Mouse (Mus musculus) embryonic stem cell, embryonic (primary cell): ENCODE results near the gene C5ar2.

ENCODE experiments used
- CTCF ChIA-PET, 4 experiments: fragments of 300-600 bp in 2 of 4; fragments of 350-600 bp in 2 of 4; sonication (Branson Sonifier 250); formaldehyde crosslinking; loops; one replicate each; lab custom pipeline; 2022; ENCODE audit warnings: inconsistent platforms in 2 of 4; lab: Charles Lee
- POLR2A ChIA-PET, 4 experiments: fragments of 300-600 bp in 2 of 4; fragments of 350-600 bp in 2 of 4; sonication (Branson Sonifier 250); formaldehyde crosslinking; loops; one replicate each; lab custom pipeline; 2022; ENCODE audit warnings: antibody characterized with exemption in 4 of 4, inconsistent platforms in 1 of 4; lab: Charles Lee

Gene C5ar2

GRCm38 (mm10) chr7:16244067-16244466, at the start of gene C5ar2:
C5ar2 (minus strand) TSS chr7:16244154.
- CTCF ChIA-PET, result interaction anchor here in 1 of 4 experiments (0.6 to 0.7 kb wide), 2 partner anchors 13 to 30 kb away, joined by 3 to 14 read pairs; no protein-coding TSS in a partner anchor

GRCm38 (mm10) chr7:16287791-16288190, 43.8 kb upstream of the C5ar2 start:
- ChIA-PET CTCF (interaction anchor here in 2 of 4 experiments (0.6 to 0.7 kb wide), 3 partner anchors 53 to 180 kb away, joined by 3 to 16 read pairs (median 4); no protein-coding TSS in a partner anchor), POLR2A (interaction anchor here in 2 of 4 experiments (0.6 to 1.7 kb wide), 13 partner anchors 14 to 175 kb away, joined by 3 to 5 read pairs (median 3); partner anchors contain the start of gene Inafm1 (in 1 of the 2))

More at GRCm38 (mm10) chr7:16244067-16244466, at the start of gene C5ar2:
- POLR2A ChIA-PET, result no interaction called here

- ChIA-PET CTCF (interaction anchor here (1.0 to 2.1 kb wide), 7 partner anchors 8 to 176 kb away, joined by 6 to 16 read pairs (median 14); partner anchors contain the start of genes Inafm1 (in 1 of the 4) and Slc8a2 (in 1 of the 4)), POLR2A (interaction anchor here in 3 of 4 experiments (0.6 to 6.3 kb wide), 27 partner anchors 8 to 237 kb away, joined by 3 to 127 read pairs (median 10); partner anchors contain the start of genes Inafm1 (in 3 of the 3), Sae1 (in 2 of the 3), Bbc3 (in 1 of the 3) and Napa (in 1 of the 3))
Observed at GRCm38 (mm10) chr7:16287016-16287415, 43.1 kb upstream of the C5ar2 start.

- ChIA-PET CTCF (interaction anchor here (0.5 to 2.1 kb wide), 34 partner anchors 8 to 606 kb away, joined by 3 to 28 read pairs (median 6); partner anchors contain the start of genes Inafm1 (in 2 of the 4), Gng8 (in 1 of the 4), Napa (in 1 of the 4) and Slc8a2 (in 1 of the 4)), POLR2A (interaction anchor here (0.6 to 6.3 kb wide), 105 partner anchors 9 to 770 kb away, joined by 3 to 127 read pairs (median 4); partner anchors contain the start of genes Bbc3 (in 3 of the 4), Inafm1 (in 3 of the 4), Napa (in 2 of the 4) and Sae1 (in 2 of the 4))
Observed at GRCm38 (mm10) chr7:16286026-16286961, 42.3 kb upstream of the C5ar2 start, which contains the start of gene Ccdc9. Ccdc9 (minus strand) TSS chr7:16286795.

- POLR2A ChIA-PET, result interaction anchor here (0.6 to 6.3 kb wide), 104 partner anchors 8 to 771 kb away, joined by 3 to 127 read pairs (median 4); partner anchors contain the start of genes Bbc3 (in 3 of the 4), Inafm1 (in 3 of the 4), Napa (in 2 of the 4) and Sae1 (in 2 of the 4)
- CTCF ChIA-PET, result interaction anchor here in 3 of 4 experiments (0.5 to 2.1 kb wide), 32 partner anchors 9 to 606 kb away, joined by 3 to 28 read pairs (median 7); partner anchors contain the start of genes Inafm1 (in 2 of the 3), Gng8 (in 1 of the 3), Napa (in 1 of the 3) and Slc8a2 (in 1 of the 3)
Observed at GRCm38 (mm10) chr7:16285450-16286025, 41.6 kb upstream of the C5ar2 start.

- ChIA-PET POLR2A (interaction anchor here in 3 of 4 experiments (0.6 to 6.3 kb wide), 57 partner anchors 8 to 616 kb away, joined by 3 to 127 read pairs (median 5); partner anchors contain the start of genes Inafm1 (in 3 of the 3), Bbc3 (in 2 of the 3), Slc8a2 (in 2 of the 3) and Arhgap35 (in 1 of the 3)), CTCF (interaction anchor here in 3 of 4 experiments (0.6 to 2.1 kb wide), 18 partner anchors 10 to 373 kb away, joined by 3 to 28 read pairs (median 10); partner anchors contain the start of genes Inafm1 (in 2 of the 3), Napa (in 1 of the 3) and Slc8a2 (in 1 of the 3))
Observed at GRCm38 (mm10) chr7:16284904-16285303, 41.0 kb upstream of the C5ar2 start.

GRCm38 (mm10) chr7:16284001-16284400, 40.0 kb upstream of the C5ar2 start:
- ChIA-PET CTCF (no interaction called here), POLR2A (interaction anchor here in 2 of 4 experiments (0.9 to 6.3 kb wide), 4 partner anchors 10 to 155 kb away, joined by 3 to 127 read pairs (median 42); partner anchors contain the start of genes Inafm1 (in 1 of the 2) and Slc8a2 (in 1 of the 2))

- POLR2A ChIA-PET, result interaction anchor here in 3 of 4 experiments (0.8 to 6.3 kb wide), 6 partner anchors 9 to 502 kb away, joined by 3 to 127 read pairs (median 3); partner anchors contain the start of gene Inafm1 (in 3 of the 3)
- CTCF ChIA-PET, result interaction anchor here in 1 of 4 experiments (0.6 to 0.8 kb wide), 2 partner anchors 9 to 637 kb away, joined by 3 read pairs; no protein-coding TSS in a partner anchor
Observed at GRCm38 (mm10) chr7:16282334-16282733, 38.4 kb upstream of the C5ar2 start.

- ChIA-PET CTCF (interaction anchor here in 2 of 4 experiments (0.6 to 1.0 kb wide), 2 partner anchors 14 to 35 kb away, joined by 3 to 4 read pairs; no protein-coding TSS in a partner anchor), POLR2A (interaction anchor here in 2 of 4 experiments (1.0 to 6.3 kb wide), 7 partner anchors 7 to 126 kb away, joined by 3 to 127 read pairs (median 4); partner anchors contain the start of gene Inafm1 (in 1 of the 2))
Observed at GRCm38 (mm10) chr7:16280721-16281120, 36.8 kb upstream of the C5ar2 start.

GRCm38 (mm10) chr7:16274922-16275890, 31.3 kb upstream of the C5ar2 start:
- CTCF ChIA-PET, result interaction anchor here in 1 of 4 experiments (0.9 to 3.6 kb wide), 2 partner anchors 12 to 188 kb away, joined by 3 to 36 read pairs; no protein-coding TSS in a partner anchor
- POLR2A ChIA-PET, result interaction anchor here in 3 of 4 experiments (0.7 to 5.6 kb wide), 17 partner anchors 9 to 225 kb away, joined by 3 to 127 read pairs (median 10); partner anchors contain the start of genes Ccdc9 (in 3 of the 3), Napa (in 1 of the 3) and Slc8a2 (in 1 of the 3)

GRCm38 (mm10) chr7:16273766-16274140, 29.8 kb upstream of the C5ar2 start:
- CTCF ChIA-PET, result interaction anchor here (0.5 to 3.6 kb wide), 30 partner anchors 10 to 326 kb away, joined by 3 to 36 read pairs (median 4); partner anchors contain the start of genes Napa (in 2 of the 4), Bicra (in 1 of the 4), Ccdc9 (in 1 of the 4) and Kptn (in 1 of the 4)
- POLR2A ChIA-PET, result interaction anchor here (0.6 to 5.6 kb wide), 57 partner anchors 8 to 456 kb away, joined by 3 to 127 read pairs (median 4); partner anchors contain the start of genes Ccdc9 (in 3 of the 4), Napa (in 3 of the 4), Kptn (in 2 of the 4) and Arhgap35 (in 1 of the 4)

GRCm38 (mm10) chr7:16273081-16273765, 29.3 kb upstream of the C5ar2 start, which contains the start of gene Inafm1:
Inafm1 (minus strand) TSS chr7:16273617.
- CTCF ChIA-PET, result interaction anchor here (0.5 to 3.6 kb wide), 40 partner anchors 9 to 361 kb away, joined by 3 to 36 read pairs (median 4); partner anchors contain the start of genes Napa (in 2 of the 4), Bicra (in 1 of the 4), Ccdc9 (in 1 of the 4) and Kptn (in 1 of the 4)
- POLR2A ChIA-PET, result interaction anchor here (0.6 to 5.6 kb wide), 60 partner anchors 9 to 351 kb away, joined by 3 to 127 read pairs (median 4); partner anchors contain the start of genes Ccdc9 (in 3 of the 4), Kptn (in 3 of the 4), Napa (in 3 of the 4) and Arhgap35 (in 1 of the 4)

GRCm38 (mm10) chr7:16272681-16273080, 28.7 kb upstream of the C5ar2 start:
- CTCF ChIA-PET, result interaction anchor here (0.6 to 3.6 kb wide), 31 partner anchors 9 to 361 kb away, joined by 3 to 36 read pairs (median 4); partner anchors contain the start of genes Bicra (in 1 of the 4), Ccdc9 (in 1 of the 4), Kptn (in 1 of the 4) and Meis3 (in 1 of the 4)
- POLR2A ChIA-PET, result interaction anchor here (0.6 to 5.6 kb wide), 43 partner anchors 9 to 958 kb away, joined by 3 to 127 read pairs (median 4); partner anchors contain the start of genes Ccdc9 (in 3 of the 4), Napa (in 3 of the 4), Arhgap35 (in 1 of the 4) and Kptn (in 1 of the 4)

- POLR2A ChIA-PET, result interaction anchor here in 1 of 4 experiments (0.6 to 5.6 kb wide), 4 partner anchors 13 to 94 kb away, joined by 3 to 46 read pairs (median 4); partner anchors contain the start of gene Ccdc9
- CTCF ChIA-PET, result no interaction called here
Observed at GRCm38 (mm10) chr7:16271139-16271538, 27.2 kb upstream of the C5ar2 start.
